Mouse (Mus musculus): ENCODE measurements at regions not wholly inside any gene's neighbourhood (a gene's known extent, or its start where the extent isn't known, plus 50 kb on each side); places are given as distances from the start of the nearest gene placed in this dataset.

GRCm38 (mm10) chr2:79086857-79087578 is 168.2 kb upstream of the Itga4 start:
- no peak for DNase-seq

DNA sequence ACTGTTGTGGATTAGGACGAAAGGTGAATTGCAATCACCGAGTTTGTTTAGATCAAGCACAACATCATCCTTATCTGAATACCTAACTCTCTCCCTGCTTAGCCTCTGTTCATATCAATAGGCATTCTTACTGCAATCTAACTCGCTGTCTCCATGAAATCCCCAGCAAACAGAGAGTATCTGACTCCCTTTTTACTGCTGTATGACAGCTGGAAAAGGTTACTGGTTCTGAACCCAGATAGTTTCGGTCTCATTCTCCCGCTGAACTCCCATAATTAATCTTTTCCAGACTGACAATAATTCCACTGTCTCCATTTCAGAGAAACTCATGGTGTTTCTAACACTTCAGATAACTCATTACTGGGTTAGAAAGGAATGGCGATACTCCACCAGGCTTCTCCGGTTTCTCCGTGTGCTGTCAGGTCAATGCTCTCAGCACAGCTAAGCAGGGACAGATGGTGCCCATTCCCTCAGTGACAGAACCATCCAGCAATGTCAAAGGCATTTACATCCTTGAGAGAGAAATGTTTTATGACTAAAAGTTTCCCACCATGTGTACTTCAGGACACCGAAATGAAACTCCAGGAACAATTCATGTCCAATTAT is 167.5 kb upstream of the Itga4 start:
- DNase-seq: no peak

GRCm38 (mm10) chr2:79090273-79090672 is 165.0 kb upstream of the Itga4 start:
- no peak for DNase-seq

DNA sequence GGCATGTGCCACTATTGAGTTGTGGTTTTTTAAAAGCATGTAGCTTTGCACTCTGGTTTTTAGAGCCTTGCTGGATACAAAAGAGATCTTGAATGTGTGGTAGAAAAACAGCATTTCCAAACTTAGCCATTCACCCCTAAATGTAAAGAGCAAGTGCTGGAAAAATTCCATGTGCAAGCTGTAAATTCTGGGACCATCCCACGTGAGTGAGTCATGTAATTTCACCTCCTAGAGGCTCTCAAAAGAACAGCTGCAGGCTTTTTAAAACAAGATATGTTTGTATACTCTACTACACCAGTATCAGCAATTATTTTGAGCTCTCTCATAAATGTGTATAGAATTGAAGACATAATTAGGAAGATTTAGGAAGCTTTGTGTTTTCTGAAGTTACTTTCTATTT is 160.9 kb upstream of the Itga4 start:
- DNase-seq: no peak

DNA sequence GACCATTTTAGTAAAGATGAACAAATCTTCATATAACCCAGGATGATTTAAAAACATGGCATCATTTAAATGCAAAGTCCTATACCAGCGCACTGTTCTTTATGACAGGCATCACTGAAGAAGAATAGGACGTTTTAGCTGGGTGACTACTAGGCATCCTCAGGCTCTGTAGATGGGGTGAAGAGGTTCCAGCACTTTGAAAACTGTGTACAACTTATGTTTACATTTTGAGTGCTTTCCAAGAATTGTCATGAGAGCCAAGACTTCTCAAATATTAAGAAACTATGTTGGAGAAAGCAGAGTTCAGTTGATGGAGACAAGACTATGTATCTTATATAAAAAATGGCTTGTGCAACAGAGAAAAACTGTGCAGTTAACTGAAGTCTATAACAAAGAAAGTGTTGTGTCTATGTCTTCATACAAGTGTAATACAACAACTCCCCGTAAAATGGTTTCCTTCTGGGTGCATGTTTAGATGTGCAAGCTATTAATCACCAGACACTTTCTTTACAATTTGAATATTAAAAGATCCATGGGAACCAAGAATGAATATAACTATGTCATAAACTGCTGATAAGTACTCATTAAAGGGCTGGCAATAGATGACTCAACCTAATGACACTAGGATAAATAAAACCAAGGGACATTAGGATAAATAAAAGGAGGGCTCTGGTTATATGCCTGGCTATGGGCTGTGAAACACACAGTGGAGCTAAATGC is 158.5 kb upstream of the Itga4 start:
- DNase-seq: no peak

GRCm38 (mm10) chr2:79099601-79100000 is 155.6 kb upstream of the Itga4 start:
- no peak for DNase-seq

GRCm38 (mm10) chr2:79111673-79112072 is 143.6 kb upstream of the Itga4 start:
- DNase-seq: no peak

GRCm38 (mm10) chr2:79112076-79112475 is 143.2 kb upstream of the Itga4 start:
- no peak for DNase-seq

GRCm38 (mm10) chr2:79120610-79121345 is 134.4 kb upstream of the Itga4 start:
- no peak for DNase-seq

DNA sequence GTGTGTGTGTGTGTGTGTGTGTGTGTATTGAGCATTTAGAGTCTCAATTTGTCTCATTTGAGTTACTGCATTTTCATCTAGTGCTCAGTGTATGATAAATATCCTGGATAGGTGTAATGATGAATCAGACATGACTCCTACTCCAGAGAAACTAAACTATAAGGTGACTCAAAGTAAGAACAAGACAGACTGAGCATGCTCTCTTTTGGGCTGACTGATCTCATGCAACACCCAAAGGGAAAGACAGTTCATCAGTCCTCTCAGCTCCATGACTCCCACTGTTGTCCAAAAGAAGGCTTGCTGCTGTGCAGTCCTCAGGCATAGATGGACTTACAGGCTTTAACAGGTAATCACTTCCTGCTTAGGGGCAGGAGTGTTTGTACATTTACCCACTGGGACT is 132.7 kb upstream of the Itga4 start:
- DNase-seq: no peak

GRCm38 (mm10) chr2:79124272-79124976 is 130.8 kb upstream of the Itga4 start:
- no peak for DNase-seq

- no peak for DNase-seq
These were observed 128.9 kb upstream of the Itga4 start for GRCm38 (mm10) chr2:79126170-79126879.

DNA sequence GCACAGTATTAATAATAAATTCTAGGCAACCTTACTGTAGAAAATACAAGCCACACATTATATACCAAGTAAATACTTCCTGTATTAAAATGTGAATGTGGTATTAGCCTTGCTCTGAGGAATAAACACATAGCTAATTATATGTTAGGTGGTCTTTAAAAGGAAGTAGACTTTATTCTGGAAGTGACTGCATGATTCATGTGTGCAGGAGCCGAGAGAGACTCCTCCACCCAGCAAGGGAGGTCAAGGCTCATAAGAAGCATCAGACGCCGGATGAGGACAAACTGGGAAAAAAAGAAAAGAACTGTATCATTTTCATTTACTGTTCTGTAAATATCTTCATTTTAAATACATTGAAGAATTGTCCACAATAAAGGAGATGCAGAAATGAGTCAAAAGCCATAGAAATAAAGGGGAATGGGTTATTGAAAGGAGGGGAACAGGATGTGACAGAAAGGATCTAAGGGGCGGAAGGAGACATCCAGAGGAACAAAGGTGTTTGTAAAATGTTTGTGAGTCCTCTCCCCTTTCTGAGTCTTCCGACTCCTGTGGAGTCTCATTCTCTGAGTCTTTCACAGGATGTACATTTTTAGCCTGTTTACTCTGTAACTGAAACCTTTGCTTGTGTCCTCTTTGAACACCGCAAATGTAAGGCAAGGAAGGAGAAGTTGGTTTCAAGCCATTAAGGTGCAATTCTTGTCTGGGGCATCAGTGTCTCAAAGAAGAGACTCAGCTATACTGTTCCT is 128.1 kb upstream of the Itga4 start:
- no peak for DNase-seq

GRCm38 (mm10) chr2:79127822-79128221 is 127.4 kb upstream of the Itga4 start:
- no peak for DNase-seq

DNA sequence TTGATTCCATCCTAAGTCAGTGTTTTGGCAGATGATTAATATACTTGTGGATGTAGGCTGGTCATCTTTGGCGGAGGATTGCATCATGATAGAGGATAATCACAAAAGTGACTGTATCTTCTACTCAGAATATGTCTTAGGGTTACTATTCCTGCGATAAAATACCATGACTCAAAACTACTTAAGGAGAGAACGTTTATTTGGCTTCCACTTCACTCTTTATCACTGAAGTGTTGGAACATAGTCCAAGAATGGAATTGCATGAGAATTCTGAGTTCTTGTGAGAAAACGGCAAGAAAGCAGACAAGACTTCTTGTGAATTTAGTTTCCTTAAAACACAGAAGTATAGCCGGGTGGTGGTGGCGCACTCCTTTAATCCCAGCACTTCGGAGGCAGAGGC is 124.6 kb upstream of the Itga4 start:
- no peak for DNase-seq

- no peak for DNase-seq
These were observed 124.0 kb upstream of the Itga4 start for GRCm38 (mm10) chr2:79131235-79131634.

GRCm38 (mm10) chr2:79131743-79132517 is 123.3 kb upstream of the Itga4 start:
- DNase-seq: no peak

- no peak for DNase-seq
These were observed 122.7 kb upstream of the Itga4 start for GRCm38 (mm10) chr2:79132518-79132845.

GRCm38 (mm10) chr2:79134281-79134680 is 120.9 kb upstream of the Itga4 start:
- DNase-seq: no peak

DNA sequence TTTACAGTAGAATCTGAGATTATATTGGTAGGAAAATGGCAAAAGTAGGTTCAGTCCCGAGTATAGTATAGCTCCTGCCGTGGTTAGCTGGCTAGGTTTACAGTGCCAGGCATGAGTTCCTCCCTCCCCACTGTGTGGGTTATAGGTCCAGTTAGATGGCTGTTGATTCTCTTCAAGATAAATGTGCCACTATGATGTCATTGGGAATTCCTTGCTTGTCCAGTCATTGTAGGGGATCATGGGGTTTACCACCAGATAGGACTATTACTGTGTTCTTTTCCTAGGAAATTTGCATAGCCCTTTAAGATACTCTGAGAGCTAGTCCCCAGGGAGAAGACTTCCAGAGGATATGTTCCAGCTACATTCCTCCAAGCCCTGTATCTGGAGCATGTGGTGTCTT is 119.2 kb upstream of the Itga4 start:
- no peak for DNase-seq

Measured in adrenal gland, adult 2 months (tissue).